Mouse (Mus musculus): ENCODE data around the gene Gm20388.

GRCm38 (mm10) chr8:122197342-122197741 lies 2286.7 kb downstream of the Gm20388 start:
- no peak for TF ChIP-seq POLR2A (IDR thresholded peaks at IDR 0.05; ENCODE audit: borderline replicate concordance, extremely low read depth, insufficient read depth, insufficient read length, poor library complexity, severe bottlenecking)
- TF ChIP-seq CTCF (IDR thresholded peaks at IDR 0.05; ENCODE audit: borderline replicate concordance, extremely low read depth, insufficient read depth, insufficient read length), result no peak

All from brain, embryonic 14.5 days (tissue).